Mouse (Mus musculus): ENCODE measurements at regions not wholly inside any gene's neighbourhood (a gene's known extent, or its start where the extent isn't known, plus 50 kb on each side); places are given as distances from the start of the nearest gene placed in this dataset.

DNA sequence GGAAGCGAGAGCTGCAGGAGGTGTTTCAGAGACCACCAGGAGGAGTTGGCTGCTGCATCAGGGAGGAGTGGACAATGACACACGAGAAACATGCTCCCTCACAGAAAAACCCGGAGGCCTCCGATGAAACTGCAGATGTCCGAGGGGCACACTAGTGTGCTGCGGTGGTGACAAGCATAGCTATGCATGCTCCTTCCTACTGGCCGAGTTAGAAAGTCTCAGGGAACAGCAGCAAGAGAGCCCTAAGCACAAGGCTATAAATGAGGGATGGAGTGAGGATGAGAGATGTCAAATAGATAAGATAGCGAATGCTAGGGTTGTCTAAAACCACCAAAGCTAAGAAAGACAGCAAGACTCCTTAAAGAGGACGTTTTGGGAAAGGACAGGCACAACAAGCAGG lies 328.4 kb upstream of the Adgrl2 start:
- DNase-seq = no peak

DNA sequence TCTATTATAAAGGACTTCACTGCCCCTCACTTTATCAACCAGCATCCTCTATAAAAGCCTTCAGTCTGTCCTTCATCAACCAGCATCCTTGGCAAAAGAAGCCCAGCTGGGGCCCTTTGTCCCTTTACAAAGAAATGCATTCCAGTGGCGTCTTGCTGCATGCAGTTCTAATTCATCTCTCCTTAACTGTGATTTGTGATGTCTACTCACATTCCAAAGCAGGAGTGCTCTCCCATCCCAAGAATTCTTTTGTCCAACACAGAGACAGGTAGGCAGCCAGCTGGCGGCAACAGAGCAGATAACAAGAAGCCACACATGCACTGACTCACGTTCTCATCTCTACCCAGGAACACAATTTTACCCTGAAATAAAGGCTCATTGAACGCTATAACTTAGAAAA lies 323.9 kb upstream of the Adgrl2 start:
- DNase-seq = no peak

DNA sequence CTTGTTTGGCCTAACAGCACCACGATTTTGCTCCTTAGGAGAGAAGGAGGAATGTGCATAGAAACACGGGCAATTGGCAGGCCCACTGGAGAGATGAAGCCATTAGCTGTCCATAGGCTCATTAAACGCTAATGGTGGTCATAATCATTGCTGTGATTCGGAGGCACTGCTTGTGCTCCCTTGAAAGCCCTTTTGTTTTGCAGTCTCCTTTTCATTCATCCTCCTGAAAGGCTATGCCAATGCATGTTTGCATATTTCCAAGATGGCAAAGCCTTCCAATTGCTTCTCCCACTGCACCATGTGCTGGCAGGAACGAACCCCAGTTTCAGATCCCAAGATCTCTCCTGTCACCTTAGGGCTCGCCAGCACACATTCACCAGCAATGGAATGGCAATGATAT lies 322.9 kb upstream of the Adgrl2 start:
- no peak for DNase-seq

DNA sequence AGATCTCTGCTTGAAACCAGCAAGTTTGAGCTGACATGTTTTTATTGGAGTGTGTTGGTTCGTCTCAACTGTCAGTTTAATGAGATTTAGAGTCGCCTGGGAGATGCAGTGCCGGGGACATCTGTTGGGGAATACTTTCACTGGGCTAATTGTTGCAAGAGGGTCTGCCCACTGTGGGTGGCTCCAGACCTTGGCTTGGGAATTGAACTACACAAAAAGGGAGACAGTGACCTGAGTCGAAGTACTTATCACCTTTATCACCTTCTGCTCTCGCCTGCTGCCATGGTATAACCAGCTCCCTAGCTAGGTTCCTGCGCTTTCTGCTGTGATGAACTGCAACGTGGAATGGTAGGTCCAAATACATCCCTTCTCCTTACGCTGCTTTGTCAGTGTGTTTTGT lies 321.2 kb upstream of the Adgrl2 start:
- DNase-seq = no peak

DNA sequence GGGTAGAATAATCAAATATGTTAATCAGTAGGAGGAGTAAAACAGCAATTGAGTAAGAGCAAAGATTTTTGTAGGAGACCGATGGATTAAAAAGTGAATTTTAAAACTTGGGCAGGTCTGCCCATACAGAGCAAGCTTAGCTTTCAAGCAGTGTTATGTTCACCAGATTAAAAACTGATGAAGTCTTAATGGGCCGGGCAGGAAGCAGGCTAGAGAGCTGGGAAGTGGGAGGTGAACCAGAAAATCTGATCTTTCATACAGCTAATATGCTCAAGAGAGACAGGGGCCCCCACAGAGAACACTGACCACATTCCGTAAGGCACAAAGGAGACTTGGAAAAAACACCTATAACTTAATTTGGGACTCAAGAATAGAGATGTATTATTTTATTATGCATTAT lies 316.4 kb upstream of the Adgrl2 start:
- DNase-seq = no peak

DNA sequence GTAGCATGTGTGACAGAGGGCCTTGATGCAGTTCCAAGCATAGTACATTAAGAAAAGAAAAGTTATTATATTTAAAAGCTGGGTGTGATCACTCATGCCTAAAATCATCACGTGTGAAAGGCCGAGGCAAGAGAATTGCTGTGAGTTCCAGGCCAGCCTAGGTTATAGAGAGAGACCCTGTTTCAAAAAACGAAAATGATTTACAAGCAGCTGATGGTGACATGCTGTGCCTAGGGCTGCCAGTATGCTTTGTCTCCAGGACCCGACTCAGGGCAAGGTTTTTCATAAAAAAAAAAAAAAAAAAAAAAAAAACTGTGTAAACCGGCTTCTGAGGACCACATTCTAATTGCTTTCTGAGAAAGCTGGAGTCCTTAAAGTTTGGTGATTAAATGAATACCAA lies 315.9 kb upstream of the Adgrl2 start:
- no peak for DNase-seq

DNA sequence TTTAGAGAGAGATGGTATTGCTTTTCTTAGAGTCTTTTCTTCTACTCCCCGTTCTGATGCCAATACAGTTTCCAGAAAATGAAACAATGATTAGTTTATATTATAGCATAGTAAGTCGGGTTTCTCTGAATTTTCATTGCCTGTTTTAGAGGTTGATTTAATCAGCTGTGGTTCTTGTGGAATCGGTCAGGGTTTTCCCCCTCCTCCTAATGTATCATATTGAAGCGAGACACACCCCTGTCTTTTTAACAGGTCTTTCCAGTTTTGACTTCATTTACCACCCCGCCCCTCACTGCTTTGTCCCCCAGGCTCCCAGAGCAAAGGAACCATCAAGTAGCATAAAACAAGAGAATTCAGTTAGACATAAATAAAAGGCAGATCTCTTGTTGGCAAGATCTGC lies 315.1 kb upstream of the Adgrl2 start:
- DNase-seq = no peak

DNA sequence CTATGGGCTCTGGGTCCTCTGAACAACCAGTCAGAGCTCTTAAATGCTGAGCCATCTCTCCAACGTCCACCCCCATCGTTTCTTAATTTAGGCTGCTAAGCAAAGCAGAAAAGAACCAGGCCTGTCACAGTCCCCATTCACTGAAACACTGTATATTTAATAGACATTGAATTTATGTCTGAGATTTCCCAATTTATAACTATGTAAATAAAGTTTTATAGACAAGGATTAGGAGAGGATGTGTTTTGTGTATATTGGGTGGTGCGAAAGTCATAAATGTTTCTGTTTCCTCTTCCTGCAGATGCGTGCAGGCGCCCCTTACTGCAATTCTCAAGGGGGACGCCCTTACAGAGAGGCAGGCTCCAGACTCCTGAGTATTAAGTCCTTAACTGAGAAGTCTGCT lies 314.7 kb upstream of the Adgrl2 start:
- no peak for DNase-seq

DNA sequence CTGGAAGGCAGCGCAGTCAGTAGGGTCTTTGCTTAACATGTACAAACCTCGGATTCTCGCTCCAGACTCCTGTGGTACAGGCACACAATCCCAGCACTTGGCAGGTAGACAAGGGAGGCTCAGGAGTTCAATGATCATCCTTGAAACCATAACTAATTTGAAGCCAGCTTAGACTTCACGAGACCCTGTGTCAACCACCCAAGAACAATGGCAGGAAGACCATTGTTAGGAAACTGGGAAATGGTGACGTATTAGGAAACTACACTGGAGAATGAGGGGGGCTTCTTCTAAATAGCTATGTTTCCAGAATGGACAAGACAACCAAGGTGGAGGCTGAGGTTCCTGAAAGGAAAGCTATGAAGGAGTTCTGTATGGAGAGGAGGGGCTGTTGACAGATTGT lies 313.1 kb upstream of the Adgrl2 start:
- DNase-seq = no peak

DNA sequence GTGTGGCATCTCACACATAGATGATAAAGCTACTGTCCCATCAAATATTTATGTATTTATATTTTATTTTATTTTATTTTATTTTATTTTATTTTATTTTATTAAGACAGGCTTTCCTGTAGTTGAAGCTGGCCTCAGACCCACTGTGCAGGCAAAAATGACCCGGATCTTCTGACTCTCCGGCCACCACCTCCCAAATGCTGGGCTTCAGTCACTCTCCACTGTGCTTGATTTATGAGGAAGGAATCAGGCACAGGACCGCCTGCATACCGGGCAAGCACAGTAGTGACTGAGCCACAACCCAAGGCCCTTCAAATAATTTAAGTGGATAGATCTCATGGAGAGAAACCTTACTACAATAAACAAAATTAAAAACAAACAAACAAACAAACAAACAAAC lies 309.6 kb upstream of the Adgrl2 start:
- DNase-seq = no peak

DNA sequence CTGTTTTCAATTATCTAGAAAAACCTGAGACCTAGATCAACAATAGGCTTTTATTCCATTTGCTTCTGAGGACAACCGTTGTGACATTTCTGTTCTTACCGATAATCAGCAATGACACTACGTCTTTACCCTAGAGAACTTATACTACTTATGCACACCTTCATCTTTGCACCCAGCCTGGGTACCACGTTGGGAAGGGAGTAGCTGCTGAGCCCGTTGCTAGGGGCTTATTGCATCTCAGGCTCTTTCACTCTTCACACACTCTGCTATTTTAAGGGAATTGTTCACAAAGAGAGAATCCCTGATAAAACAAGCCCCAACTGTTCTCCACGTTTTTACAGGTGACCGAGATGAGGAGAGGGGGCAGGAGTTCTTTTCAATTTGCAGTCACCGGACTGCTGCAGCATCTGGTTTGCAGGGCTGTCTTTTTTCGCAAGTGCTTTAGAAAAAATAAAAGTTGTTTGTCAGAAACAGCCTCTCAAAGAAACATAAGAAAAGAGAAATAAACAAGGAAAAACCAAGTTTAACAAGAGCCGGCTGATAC lies 306.1 kb upstream of the Adgrl2 start:
- no peak for DNase-seq

DNA sequence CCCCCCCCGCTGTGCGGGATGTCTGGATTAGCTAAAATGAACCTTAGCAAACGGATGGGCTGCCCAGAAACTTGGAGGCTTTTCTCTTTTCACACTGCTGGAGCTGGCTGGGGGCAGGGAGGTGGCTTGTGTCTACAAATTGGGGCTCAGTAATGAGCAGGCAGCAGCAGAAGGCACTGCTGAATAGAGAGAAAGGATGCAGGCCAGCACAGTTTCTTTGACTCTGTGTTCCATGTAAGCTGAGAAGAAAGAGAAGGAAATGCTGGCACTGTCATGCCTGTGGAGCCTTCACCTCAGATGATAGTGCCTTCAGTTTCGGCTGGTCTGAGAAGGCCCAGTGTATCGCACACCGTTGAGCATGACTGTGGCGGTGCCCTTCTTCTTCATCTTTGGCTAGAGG lies 305.6 kb upstream of the Adgrl2 start:
- DNase-seq = no peak

DNA sequence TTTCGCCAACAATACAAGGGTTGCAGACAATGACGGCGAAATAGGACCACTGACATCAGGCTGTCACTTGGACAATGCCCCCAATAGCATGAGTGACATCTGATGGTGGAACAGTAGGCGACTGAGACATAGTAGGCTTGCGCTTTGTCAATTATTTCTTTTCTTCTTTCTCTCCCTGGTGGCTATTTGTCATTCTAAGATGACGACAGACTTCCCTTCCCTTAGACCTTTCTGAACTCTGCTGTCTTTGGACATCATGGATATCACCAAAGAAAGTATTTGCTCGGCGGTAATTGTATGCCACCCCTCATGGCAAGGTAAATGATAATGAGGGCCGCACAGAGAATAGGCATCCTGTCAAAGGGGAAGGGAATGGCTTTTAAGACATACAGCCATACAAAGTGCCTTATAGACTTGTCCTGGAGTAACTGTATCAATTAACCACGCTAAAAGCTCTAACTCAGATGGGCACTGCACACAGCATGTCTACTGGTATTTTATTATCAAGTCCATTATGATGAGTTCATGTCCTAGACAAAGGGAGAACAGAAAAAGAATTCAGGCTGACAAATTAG lies 305.0 kb upstream of the Adgrl2 start:
- DNase-seq = no peak

DNA sequence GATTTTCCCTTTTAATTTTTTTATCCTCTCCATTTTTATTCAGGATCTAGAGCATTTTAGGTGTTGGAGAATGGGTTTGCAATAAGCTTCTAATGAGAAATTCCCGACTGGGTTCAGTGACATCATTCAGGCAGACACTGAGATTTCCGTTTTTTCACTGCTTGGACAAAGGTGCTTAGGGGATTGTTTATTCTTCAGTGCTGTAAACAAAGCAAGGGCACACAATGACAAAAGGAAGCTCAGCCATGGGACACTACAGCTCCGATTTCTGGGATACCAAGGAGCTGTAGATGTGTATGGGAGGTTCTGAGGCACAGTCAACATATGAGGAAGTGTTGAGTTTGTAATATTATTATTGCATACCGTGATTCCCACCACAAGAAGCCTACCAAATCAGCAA lies 304.1 kb upstream of the Adgrl2 start:
- no peak for DNase-seq

DNA sequence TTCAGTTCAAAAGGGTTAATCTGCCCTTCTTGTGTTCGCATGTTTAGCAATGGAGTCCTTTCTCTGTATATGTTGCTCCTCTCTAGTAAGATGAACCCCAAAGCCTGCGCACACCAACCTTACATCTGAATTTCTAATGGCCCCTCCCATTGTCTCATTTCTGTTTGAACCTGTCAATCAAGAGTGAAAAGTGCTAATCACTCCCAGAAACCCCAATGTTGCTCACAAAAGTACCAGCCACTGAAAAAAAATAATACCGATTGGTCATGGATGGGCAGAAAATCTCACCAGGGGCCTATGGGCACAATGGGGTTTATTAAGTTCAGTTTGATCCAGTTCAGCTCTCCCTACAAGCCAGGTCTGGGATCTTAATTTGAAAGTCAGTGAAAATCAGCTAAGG lies 302.1 kb upstream of the Adgrl2 start:
- DNase-seq = no peak

DNA sequence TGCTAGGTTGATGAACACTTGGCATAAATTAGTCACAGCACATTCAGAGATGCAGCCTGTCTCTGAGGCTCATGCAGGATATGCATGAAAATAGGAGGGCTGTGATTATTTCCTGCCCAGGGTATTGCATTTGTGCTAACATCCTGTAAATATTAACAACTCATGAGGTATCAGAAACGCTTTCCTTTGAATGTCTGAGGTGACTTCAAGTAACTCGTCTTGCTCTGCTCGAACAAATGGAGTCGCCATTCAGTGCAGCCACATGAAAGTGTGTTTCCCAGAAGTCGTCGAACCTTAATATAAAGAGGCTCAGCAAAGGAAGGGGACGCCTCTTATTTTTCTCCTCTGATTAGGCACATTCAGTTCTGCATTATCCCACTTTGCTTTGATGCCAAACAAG lies 301.1 kb upstream of the Adgrl2 start:
- DNase-seq = no peak

DNA sequence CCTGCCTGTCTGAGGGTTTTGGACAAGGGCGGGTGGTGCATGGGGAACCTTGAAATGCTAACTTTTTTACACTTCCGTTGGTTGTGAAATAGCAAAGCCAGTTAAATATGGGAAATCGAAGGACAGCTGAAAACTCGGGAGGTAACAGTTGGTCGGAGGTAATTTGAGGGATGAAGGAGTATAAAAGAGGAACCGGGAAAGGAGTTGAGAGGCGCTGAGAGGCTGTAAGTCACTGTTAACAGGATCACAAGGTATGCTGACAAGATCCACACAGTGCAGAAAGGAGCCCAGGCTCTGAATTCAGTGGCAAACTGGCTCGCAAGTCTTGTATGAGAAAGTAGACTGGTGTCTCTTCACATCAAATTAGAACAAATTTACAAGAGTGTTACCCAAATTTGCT lies 299.9 kb upstream of the Adgrl2 start:
- DNase-seq = no peak

DNA sequence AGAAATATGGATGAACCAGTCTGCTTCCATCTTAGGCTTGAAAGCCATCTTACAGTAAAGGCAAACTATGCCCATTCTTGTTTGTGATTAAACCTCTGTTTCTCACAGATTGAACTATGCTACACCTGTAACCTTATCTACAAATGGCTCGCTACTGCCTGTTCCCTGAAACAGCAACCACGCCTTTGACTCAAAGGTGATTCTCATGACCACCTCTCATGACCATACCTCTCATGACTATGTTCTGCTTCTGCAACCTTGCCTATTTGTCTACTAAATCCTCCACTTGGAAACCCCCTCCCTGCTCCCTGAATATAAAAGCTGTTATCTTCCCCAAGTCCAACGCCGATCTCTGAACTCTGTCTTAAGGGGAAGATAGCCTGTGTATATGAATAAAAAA lies 296.7 kb upstream of the Adgrl2 start:
- no peak for DNase-seq

DNA sequence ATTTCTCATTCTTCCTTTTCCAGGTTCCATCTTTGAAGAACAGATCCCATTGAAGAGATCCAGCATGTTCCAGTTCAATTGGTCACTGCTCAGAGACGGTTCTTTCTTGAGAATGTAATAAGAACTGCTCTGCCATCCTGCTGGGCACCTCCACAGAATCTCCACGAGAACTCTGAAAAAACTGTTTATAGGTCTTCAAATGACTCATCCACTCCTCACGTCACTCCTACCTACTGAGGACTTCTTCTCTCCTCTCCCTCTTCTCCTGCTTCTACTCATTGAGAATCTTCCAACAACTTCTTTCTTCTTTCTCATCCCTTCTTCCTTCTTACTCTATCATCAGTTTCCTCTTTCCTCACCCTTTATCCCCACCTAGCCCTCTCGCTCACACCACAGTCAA lies 294.6 kb upstream of the Adgrl2 start:
- no peak for DNase-seq

DNA sequence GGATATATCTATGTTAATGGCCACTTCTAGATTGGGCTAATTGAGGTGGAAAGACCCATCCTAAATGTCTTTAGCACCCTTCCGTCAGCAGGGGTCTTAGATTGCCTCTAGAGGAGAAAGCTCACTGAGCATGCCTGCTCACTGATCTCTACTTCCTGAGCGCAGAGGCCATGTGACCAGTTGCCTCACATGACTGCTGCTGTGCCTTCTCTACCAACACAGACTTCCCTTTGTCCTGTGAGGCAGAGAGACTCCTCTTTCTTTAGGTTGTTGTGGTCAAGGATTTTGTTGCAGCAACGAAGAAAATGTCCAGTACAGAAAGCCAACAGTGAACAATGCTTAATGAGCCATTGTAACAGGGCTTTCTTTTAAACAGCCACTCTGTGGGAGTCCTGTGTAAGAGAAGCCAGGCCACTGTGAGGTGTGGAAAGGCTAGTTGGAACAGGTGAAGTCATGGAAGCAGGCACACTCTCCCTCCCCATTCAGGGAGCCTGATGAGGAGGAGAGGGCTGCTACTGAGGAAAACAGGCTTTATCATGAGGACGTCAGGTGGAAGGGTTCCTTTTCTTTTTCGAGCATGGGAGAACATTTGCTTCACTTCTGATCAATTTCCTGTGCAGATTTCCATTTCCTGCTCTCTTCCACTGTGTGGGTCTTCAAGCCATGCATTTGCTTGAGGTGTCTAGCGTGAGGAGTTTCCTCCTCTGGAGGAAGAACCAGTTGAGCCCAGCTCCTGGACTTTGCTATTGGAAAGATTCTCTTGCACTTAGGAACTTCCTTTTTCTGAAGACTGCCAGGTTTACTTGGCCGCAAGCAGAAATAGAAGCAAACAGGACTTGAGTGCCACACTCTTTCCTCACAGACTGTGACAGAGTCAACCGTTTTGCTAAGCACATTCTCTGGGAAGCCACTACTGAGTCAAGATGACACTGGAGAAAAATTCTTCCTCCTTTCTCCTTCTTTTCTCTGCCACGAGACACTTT lies 290.7 kb upstream of the Adgrl2 start:
- no peak for DNase-seq

DNA sequence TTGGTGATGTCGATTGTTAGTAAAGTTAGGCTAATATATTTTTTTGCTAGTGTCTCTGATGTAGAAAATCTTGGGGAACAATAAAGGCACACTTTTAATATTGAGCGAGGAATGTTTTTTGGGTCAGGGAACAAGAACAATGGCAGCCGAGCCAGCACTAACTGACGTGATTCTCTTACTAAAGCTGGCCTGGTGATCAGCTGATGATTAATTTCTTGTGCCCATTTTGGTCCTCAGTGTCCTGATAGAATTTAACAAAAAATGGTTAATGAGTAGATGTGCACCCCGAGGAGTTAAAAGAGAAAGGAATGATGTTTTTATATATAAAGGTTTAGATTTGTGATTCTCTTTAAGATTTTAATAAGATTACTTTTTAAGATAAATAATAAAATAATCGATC lies 289.0 kb upstream of the Adgrl2 start:
- DNase-seq = no peak

DNA sequence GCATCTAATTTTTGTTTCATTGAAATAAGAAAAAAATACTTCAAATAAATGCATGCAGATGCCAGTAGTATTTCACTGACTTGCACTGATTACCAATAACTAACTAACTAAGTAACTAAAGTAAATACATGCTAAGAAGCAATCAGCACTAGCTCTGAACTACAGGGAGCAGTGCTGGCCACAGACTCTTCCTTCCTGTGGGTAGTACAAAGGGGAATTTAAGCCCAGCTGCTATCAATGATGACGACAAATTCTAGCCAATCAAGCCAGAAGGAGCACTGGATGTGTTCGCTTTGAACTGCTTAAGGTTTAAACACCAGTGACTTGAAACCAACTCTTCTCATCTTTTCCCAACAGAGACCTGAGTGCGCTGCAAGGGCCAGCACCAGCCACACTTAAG lies 287.5 kb upstream of the Adgrl2 start:
- DNase-seq = no peak

DNA sequence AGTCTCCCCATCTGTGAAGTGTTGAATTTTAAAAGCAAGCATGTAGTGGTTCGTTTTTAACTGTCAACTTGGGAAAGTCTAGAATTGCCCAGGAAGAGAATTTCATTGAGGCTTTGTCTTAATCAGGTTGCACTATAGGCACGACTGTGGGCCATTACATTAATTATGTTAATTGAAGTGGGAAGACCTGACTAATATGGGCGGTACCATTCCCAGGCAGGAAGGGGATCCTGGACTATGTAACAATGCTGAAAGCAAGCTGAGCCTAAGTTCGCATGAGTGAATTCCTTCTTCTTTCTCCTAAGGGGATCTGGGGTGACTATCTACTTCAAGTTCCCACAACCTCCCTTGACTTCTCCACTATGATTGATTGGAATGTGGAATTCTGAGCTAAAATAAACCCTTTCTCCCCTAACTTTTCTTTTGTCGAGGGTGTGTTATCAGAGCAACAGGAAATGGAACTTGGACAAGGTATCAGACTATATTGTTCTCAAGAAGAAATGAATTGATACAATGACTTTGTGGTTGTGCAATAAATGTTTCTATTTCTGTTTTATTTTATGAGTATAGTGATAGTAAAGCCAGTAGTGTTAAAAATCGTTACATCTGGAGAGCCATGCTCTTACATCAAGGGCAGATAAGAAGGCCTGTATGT lies 285.2 kb upstream of the Adgrl2 start:
- DNase-seq = no peak
